Mouse (Mus musculus): ENCODE data around the gene Ifrd1. TPM values are rescaled to one million over a fixed set of nuclear protein-coding genes. Genes with fewer than 3 reads are reported as not detected.

Ifrd1 gene
- polyA plus RNA-seq, 1 experiment from 2014 or later: 108 TPM

DNA sequence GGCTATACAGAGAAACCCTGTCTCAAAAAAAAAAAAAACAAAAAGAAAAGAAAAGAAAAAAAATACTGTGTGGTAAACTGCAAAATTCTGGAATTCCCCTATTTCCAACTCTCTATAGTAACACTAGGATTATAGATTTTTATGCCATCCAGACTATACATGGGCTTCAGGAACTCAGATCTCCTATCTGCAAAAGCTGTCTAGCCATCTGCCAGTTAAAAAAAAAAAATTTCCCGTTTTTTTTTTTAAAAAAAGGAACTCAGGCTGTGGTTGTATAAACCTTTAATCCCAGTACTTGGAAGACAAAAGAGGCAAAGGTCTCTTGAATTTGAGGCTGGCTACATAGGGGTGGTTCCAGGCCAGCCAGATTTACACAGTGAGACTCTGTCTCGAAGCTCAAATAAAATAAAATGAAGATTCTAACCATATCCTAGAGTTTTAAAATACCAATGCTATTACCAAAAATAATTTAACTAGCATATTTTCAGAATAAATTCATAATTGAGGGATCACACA is 29.8 kb downstream of the Ifrd1 start:
- H3K9me3 ChIP-seq (replicated peaks): no peaks in the 10 kb centered on the region
- peaks cover 27% of the 10 kb centered on the region for H3K36me3 ChIP-seq
- WGBS: 73% methylated on average over 2 of the region's 2 CpGs
- no peak overlapping the region for H3K9ac ChIP-seq
- ATAC-seq (ENCODE audit: insufficient number of reproducible peaks, low FRiP score, low TSS enrichment, low read depth): no peak
- H3K4me1 ChIP-seq: peaks cover 18% of the 10 kb centered on the region
- H3K27me3 ChIP-seq: no peaks in the 10 kb centered on the region
- no peak overlapping the region for H3K4me3 ChIP-seq (replicated peaks)
- no peak overlapping the region for H3K27ac ChIP-seq (replicated peaks)
- H3K4me2 ChIP-seq (replicated peaks): no peak overlapping the region

DNA sequence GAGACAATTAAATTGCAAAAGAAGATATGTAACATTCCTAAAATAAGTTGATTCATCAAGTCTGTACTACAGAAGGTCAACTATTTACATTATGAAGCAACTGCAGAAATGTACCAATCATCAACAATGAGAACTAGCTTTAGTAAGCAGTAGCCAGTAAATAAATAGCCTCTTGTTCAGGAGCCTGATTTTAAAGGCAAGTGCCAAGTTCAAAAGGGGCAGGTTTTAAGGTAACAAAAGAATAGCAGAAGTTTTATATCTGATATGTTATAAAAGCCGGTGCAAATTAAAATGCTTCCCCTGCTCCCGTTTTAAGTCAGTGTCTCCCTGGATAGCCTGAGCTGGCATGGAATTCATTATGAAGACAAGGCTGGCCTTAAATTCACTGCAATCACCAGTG is 30.5 kb downstream of the Ifrd1 start:
- 76% methylated on average over 2 of the region's 2 CpGs for WGBS
- H3K9me3 ChIP-seq (replicated peaks): no peaks in the 10 kb centered on the region
- H3K4me3 ChIP-seq (replicated peaks): no peak overlapping the region
- H3K27ac ChIP-seq (replicated peaks): no peak overlapping the region
- H3K36me3 ChIP-seq: peaks cover 34% of the 10 kb centered on the region
- H3K4me1 ChIP-seq: peaks cover 17% of the 10 kb centered on the region
- H3K27me3 ChIP-seq: no peaks in the 10 kb centered on the region
- H3K9ac ChIP-seq: no peak overlapping the region
- H3K4me2 ChIP-seq (replicated peaks): no peak overlapping the region
- no peak for ATAC-seq (ENCODE audit: insufficient number of reproducible peaks, low FRiP score, low TSS enrichment, low read depth)

DNA sequence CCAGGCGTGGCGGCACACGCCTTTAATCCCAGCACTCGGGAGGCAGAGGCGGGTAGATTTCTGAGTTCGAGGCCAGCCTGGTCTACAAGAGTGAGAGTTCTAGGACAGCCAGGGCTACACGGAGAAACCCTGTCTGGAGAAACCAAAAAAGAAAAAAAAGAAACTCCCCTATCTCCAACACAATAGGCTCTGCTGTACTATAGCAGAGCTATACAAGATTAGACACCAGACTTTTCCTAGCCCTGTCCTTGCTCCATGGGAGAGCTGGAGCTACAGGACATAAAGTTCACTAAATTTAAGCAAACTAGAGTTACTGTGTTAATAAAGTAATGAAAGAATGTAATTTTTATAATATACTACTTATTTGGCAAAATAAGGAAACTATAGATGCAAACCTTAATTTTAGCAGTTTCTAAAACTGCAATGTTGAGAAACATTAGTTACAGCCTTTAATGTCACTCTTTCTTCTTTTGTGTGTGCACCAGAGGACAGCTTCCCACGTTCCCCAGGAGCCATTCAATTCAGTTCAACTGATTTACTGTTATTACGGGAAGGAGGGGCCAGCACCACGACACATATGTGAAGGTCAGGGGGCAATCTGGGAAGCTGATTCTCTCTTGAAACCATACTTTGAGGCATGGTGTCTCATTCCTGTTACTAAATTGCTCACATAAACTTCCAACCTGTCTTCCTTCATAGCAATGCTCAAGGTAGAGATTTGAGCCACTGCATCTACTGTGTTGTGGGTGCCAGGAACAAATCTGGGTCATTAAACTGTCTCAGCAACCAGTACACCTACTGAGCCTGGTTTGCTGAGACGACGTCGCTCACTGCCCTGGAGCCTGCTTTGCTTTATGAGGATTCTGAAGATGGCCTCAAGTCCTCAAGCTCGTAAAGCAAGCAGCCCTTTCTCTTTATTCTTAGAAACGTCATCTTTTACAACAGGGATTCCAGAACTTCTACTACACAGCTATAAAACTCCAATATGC is 33.1 kb downstream of the Ifrd1 start:
- Histone ChIP-seq H3K36me3 (peaks cover 54% of the 10 kb centered on the region), H3K27me3 (no peaks in the 10 kb centered on the region), H3K9me3 (replicated peaks) (no peaks in the 10 kb centered on the region), H3K4me2 (replicated peaks) (no peak overlapping the region), H3K4me3 (replicated peaks) (no peak overlapping the region), H3K9ac (no peak overlapping the region), H3K4me1 (peaks cover 3% of the 10 kb centered on the region; the same call in 1 of the 2 replicates), H3K27ac (replicated peaks) (no peak overlapping the region)
- no peak for ATAC-seq (ENCODE audit: insufficient number of reproducible peaks, low FRiP score, low TSS enrichment, low read depth)
- 89% methylated on average over 15 of the region's 15 CpGs for WGBS

DNA sequence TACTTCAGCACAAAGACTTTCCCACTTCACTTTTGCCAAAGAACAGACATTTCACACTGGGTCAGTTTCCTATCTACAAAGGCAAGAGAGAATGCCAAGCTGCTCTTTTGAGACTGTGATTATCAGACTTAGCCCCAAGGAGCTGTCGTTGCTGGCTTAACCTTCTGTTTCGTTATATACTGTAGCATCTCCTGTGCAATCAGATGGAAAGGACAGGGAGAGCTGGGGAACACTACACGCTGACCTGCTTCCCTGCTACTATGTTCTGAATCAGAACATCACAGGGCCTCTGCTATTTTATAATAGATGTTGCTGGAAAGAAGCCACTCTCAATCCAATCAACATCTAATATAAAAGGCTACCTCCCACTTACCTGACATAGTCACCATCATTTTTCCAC is 39.3 kb downstream of the Ifrd1 start:
- no peak overlapping the region for H3K9ac ChIP-seq
- no peaks in the 10 kb centered on the region for H3K4me1 ChIP-seq
- H3K9me3 ChIP-seq (replicated peaks): no peaks in the 10 kb centered on the region
- no peaks in the 10 kb centered on the region for H3K27me3 ChIP-seq
- H3K36me3 ChIP-seq: peaks cover 74% of the 10 kb centered on the region
- no peak for ATAC-seq (ENCODE audit: insufficient number of reproducible peaks, low FRiP score, low TSS enrichment, low read depth)
- WGBS: 82% methylated on average over 3 of the region's 3 CpGs
- no peak overlapping the region for H3K4me2 ChIP-seq (replicated peaks)
- no peak overlapping the region for H3K27ac ChIP-seq (replicated peaks)
- no peak overlapping the region for H3K4me3 ChIP-seq (replicated peaks)

DNA sequence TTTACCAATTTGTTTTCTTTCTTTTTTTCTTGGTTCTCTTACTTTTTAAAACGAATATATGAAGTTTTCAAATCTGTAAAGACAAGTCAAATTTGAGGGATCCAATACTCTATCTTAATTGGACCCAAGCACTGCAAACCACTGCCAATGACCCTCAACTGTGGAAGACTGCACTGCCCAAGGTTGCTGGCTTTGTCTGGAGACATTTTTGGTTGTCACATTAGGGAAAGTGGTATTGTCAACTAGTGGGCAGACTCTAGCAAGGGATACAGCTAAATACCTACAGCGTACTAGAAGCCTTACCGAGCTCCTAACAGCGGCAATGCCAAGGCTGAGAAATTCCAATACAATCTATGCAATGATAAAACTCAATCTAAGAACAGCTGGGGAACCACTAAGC is 40.4 kb downstream of the Ifrd1 start:
- 95% methylated on average over 4 of the region's 4 CpGs for WGBS
- H3K4me1 ChIP-seq: no peaks in the 10 kb centered on the region
- H3K9ac ChIP-seq: no peak overlapping the region
- no peak overlapping the region for H3K4me3 ChIP-seq (replicated peaks)
- H3K27me3 ChIP-seq: no peaks in the 10 kb centered on the region
- peaks cover 68% of the 10 kb centered on the region for H3K36me3 ChIP-seq
- H3K27ac ChIP-seq (replicated peaks): no peak overlapping the region
- H3K4me2 ChIP-seq (replicated peaks): no peak overlapping the region
- no peaks in the 10 kb centered on the region for H3K9me3 ChIP-seq (replicated peaks)
- ATAC-seq (ENCODE audit: insufficient number of reproducible peaks, low FRiP score, low TSS enrichment, low read depth): no peak

DNA sequence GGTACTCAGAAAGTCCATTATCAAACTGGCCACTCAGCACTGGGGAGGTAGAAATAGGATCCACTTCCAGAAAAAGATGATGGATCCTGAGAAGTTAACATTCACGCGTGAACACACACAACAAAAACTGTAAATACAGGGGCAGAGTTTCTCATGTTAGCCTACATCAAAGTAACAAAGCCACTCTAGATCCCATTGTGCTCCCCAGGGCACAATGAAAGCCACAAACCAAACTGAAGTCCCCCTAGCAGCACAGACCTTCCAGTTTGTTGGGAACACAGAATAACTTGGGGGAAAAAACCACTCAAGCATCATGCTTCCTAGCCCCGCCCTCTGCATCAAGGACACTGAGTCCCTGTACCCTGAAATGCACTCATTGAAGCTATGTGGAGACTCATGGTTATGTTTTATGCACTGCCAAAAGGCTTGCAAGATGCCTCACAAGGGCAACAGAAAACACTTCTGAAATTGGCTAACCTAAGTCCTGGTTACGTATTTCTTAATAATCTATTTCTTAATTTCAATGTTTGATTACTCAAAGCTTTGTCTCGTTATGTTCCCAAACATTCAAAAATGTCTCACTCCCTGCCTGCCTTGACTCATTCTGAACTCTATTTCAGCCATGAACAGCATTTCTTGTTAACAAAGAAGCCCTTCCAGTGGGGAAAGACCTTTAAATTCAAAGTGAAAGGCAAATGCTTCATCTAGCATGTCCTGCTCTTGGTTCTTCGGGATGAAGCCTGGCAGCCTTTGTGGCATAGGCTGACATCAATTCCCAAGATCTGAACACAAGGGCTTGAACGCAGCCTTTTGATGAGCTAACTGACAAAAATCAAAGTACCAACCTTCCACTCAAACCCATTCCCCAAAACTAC is 45.9 kb downstream of the Ifrd1 start:
- Histone ChIP-seq H3K4me2 (replicated peaks) (no peak overlapping the region), H3K36me3 (peaks cover 46% of the 10 kb centered on the region), H3K4me3 (replicated peaks) (no peak overlapping the region), H3K27me3 (no peaks in the 10 kb centered on the region), H3K27ac (replicated peaks) (no peak overlapping the region), H3K9ac (no peak overlapping the region), H3K9me3 (replicated peaks) (no peaks in the 10 kb centered on the region), H3K4me1 (no peaks in the 10 kb centered on the region)
- 92% methylated on average over 7 of the region's 7 CpGs for WGBS
- ATAC-seq (ENCODE audit: insufficient number of reproducible peaks, low FRiP score, low TSS enrichment, low read depth): no peak

DNA sequence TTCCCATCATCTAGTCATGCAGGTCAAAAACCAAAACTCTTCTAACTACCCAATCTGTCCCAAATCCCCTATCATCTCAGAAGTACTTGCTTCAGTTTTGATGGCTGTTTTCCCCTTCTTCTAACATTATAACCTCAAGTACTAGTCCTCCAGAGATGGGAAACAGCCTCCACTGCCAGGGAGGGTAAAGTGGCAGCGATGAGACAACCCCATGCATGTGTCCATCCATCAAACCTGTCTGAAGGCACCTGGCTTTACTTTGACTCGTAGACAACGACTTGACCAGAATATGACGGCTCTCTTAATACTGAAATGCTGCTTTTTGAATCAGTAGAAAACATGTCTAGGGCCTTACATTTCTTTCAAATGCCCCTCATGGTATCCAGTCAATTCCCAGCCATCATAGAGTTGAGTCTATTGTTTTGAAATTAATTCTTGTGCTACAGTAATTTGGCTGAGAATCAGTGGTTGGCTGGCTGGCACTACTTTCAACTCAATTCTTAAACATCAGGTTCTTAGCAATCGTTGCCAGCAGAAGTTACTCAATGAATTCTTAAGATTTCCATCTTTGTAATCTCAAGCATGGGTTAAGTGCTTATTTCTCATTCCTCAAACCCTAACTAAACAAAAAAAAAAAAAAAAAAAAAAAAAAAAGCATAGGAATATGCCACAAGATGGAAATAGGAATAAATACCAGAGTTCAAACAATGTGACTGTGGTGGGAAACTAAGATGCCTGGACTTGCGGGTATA is 47.6 kb downstream of the Ifrd1 start:
- ATAC-seq (ENCODE audit: insufficient number of reproducible peaks, low FRiP score, low TSS enrichment, low read depth): no peak
- Histone ChIP-seq H3K9me3 (replicated peaks) (no peaks in the 10 kb centered on the region), H3K4me2 (replicated peaks) (no peak overlapping the region), H3K36me3 (peaks cover 32% of the 10 kb centered on the region), H3K4me1 (no peaks in the 10 kb centered on the region), H3K27me3 (no peaks in the 10 kb centered on the region), H3K9ac (no peak overlapping the region), H3K27ac (replicated peaks) (no peak overlapping the region), H3K4me3 (replicated peaks) (no peak overlapping the region)
- WGBS: 91% methylated on average over 6 of the region's 6 CpGs

DNA sequence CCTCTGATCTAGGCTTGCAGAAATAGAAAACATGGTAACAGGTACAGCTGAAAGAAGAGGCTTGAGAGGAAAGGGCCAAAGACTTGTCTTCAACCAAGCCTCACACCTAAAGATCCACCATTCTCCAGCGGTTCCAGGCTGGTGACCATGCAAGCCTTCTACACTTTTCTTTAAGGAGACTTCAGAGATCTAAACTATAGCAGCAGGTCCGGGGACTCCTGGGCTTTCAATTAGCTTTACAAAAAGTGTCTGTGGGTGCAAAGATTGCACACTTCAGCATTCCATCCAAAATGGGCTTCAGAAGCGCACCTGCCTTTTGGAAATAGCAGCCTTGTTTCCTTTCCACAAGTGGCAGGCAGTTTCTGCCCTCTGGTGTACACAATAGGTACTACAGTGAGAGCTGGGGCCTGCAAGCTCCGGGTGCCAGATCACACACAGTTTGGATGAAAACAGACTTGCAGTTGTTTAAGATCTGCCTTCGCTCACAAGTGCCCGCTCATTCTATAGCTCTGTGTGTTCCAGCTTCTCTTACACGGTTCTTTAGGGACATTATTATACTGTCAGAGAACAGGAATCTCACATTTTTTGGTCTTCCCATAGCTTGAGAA is 48.4 kb downstream of the Ifrd1 start:
- WGBS: 48% methylated on average over 7 of the region's 7 CpGs
- peaks cover 24% of the 10 kb centered on the region for H3K36me3 ChIP-seq
- no peaks in the 10 kb centered on the region for H3K9me3 ChIP-seq (replicated peaks)
- ATAC-seq (ENCODE audit: insufficient number of reproducible peaks, low FRiP score, low TSS enrichment, low read depth): no peak
- no peaks in the 10 kb centered on the region for H3K4me1 ChIP-seq
- H3K27ac ChIP-seq (replicated peaks): no peak overlapping the region
- no peak overlapping the region for H3K4me3 ChIP-seq (replicated peaks)
- no peaks in the 10 kb centered on the region for H3K27me3 ChIP-seq
- no peak overlapping the region for H3K4me2 ChIP-seq (replicated peaks)
- H3K9ac ChIP-seq: no peak overlapping the region

DNA sequence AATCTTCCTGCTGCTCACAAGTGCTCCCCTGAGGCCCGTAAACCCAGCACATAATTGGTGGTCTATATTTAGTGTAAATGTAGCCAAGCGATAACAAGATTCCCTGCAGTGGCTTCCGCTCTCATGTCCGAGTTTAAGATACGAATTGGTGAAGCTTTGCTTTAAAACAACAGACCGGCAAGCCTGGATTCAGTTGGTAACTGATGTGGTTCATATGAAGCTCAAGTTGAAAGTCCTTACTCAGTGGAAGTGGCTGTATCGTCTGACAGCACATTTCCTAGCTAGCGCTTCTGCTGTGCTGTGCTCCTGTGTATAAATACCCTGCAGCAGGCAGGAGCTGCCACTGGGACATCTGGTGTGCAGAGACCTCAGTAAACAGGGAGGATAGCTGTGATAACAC is 49.0 kb downstream of the Ifrd1 start, which contains the start of gene Lsmem1:
TSS of gene Lsmem1 (minus strand) at position 189 of the 400 bp plus-strand sequence.
- H3K4me2 ChIP-seq (replicated peaks): no peak within 1 kb of the TSS
- H3K36me3 ChIP-seq: peaks cover 19% of the 10 kb centered on the region
- no peaks in the 10 kb centered on the region for H3K27me3 ChIP-seq
- no peak for ATAC-seq (ENCODE audit: insufficient number of reproducible peaks, low FRiP score, low TSS enrichment, low read depth)
- H3K27ac ChIP-seq (replicated peaks): no peak within 1 kb of the TSS
- WGBS: 69% methylated on average over 8 of the region's 8 CpGs
- no peak within 1 kb of the TSS for H3K4me3 ChIP-seq (replicated peaks)
- H3K4me1 ChIP-seq: no peaks in the 10 kb centered on the region
- no peak within 1 kb of the TSS for H3K9ac ChIP-seq
- H3K9me3 ChIP-seq (replicated peaks): no peaks in the 10 kb centered on the region

DNA sequence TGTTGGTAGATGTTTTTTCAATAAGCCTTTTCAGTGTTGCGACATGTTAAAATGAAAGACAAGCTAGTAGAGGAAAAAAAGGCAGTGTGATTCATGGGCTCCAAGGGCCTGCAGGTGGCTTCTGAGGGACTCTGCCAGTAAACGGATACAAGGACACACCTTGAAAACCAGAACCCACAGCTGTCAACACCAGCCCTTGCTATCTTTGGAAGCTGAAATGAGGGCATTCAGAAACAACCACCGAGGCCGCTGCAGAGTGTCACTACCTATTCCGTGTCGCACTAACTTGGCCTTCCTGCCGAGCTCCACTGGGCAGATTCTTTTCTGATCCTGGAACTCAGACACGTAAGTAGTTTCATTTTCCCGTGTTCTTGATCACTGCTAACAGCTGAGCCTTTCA is 49.9 kb downstream of the Ifrd1 start:
- no peaks in the 10 kb centered on the region for H3K4me1 ChIP-seq
- H3K27me3 ChIP-seq: no peaks in the 10 kb centered on the region
- H3K4me3 ChIP-seq (replicated peaks): no peak overlapping the region
- no peak overlapping the region for H3K27ac ChIP-seq (replicated peaks)
- no peaks in the 10 kb centered on the region for H3K9me3 ChIP-seq (replicated peaks)
- ATAC-seq (ENCODE audit: insufficient number of reproducible peaks, low FRiP score, low TSS enrichment, low read depth): no peak
- peaks cover 12% of the 10 kb centered on the region for H3K36me3 ChIP-seq
- 73% methylated on average over 9 of the region's 9 CpGs for WGBS
- H3K4me2 ChIP-seq (replicated peaks): no peak overlapping the region
- H3K9ac ChIP-seq: no peak overlapping the region
